Mouse (Mus musculus): ENCODE measurements around the gene Fbxw27.

DNA sequence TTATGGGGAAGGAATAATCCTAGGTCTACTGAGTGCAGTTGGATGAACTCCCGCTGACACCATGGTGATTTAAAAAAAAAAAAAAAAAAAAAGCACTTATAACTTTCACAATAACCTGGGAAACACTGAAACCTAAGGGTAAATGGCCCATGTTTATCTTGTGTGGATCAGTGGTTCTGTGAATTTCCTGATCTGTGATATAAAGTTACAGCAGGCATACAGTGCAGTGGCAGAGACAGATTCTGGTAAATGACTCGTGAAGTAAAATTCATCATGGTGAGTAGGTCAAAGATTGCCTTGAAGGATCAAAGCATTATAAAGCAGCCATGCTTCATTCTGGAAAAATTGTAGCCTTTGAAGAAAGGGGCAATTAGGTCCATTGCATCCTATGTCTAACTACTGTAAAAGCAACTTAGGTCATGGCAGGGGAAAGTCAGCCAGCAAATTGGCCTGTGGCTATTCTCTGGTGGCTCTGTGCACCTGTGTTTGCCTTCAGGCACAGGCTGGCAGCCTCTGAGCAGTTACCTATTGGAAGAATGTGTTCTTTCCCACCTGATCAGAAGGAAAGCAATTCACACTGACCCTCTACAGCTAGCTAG is 16.3 kb upstream of the Fbxw27 start:
- TF ChIP-seq CTCF (IDR thresholded peaks at IDR 0.05; ENCODE audit: low read depth, low read length) (no peak), POLR2A (IDR thresholded peaks at IDR 0.05; ENCODE audit: insufficient read depth, low read length) (no peak)
